Mouse (Mus musculus): Measurements from ENCODE around the gene Gm4969.

Gm4969 gene

GRCm38 (mm10) chr7:19093537-19094385, 24.4 kb downstream of the Gm4969 start:
- peak; percentile 80 to 86 for DNase-seq (ENCODE audit: low spot score in 2 of 2)

GRCm38 (mm10) chr7:19093174-19093521, 25.0 kb downstream of the Gm4969 start:
- DNase-seq (ENCODE audit: low spot score in 2 of 2): peak; percentile 80 to 84

GRCm38 (mm10) chr7:19092381-19093173, 25.6 kb downstream of the Gm4969 start:
- DNase-seq (ENCODE audit: low spot score in 2 of 2): no peak

- no peak for DNase-seq (ENCODE audit: low spot score in 2 of 2)
These were observed 26.3 kb downstream of the Gm4969 start for GRCm38 (mm10) chr7:19091913-19092312.

- peak; percentile 57 to 70 for DNase-seq (ENCODE audit: low spot score in 2 of 2)
These were observed 29.4 kb downstream of the Gm4969 start for GRCm38 (mm10) chr7:19088813-19089212.

GRCm38 (mm10) chr7:19086760-19087159, 31.4 kb downstream of the Gm4969 start:
- no peak for DNase-seq (ENCODE audit: low spot score in 2 of 2)

GRCm38 (mm10) chr7:19086042-19086441, 32.1 kb downstream of the Gm4969 start:
- peak; percentile 73 to 75 for DNase-seq (ENCODE audit: low spot score in 2 of 2)

- no peak for DNase-seq (ENCODE audit: low spot score in 2 of 2)
These were observed 32.7 kb downstream of the Gm4969 start for GRCm38 (mm10) chr7:19085495-19085894.

GRCm38 (mm10) chr7:19084921-19085473, 33.2 kb downstream of the Gm4969 start:
- no peak for DNase-seq (ENCODE audit: low spot score in 2 of 2)

- peak; percentile 81 to 85 for DNase-seq (ENCODE audit: low spot score in 2 of 2)
These were observed 33.8 kb downstream of the Gm4969 start for GRCm38 (mm10) chr7:19084277-19084771.

- DNase-seq (ENCODE audit: low spot score in 2 of 2): no peak
These were observed 34.5 kb downstream of the Gm4969 start, which contains the start of gene Dmpk for GRCm38 (mm10) chr7:19083701-19084100. Gene Dmpk (plus strand): TSS chr7:19083849.

- DNase-seq (ENCODE audit: low spot score in 2 of 2): no peak
These were observed 35.1 kb downstream of the Gm4969 start for GRCm38 (mm10) chr7:19083096-19083495.

GRCm38 (mm10) chr7:19082171-19082570, 36.0 kb downstream of the Gm4969 start:
- no peak for DNase-seq (ENCODE audit: low spot score in 2 of 2)

- DNase-seq (ENCODE audit: low spot score in 2 of 2): no peak
These were observed 37.7 kb downstream of the Gm4969 start for GRCm38 (mm10) chr7:19080451-19080950.

- DNase-seq (ENCODE audit: low spot score in 2 of 2): no peak
These were observed 39.4 kb downstream of the Gm4969 start for GRCm38 (mm10) chr7:19078732-19079131.

GRCm38 (mm10) chr7:19077761-19078160, 40.4 kb downstream of the Gm4969 start:
- peak; percentile 91 to 92 for DNase-seq (ENCODE audit: low spot score in 2 of 2)

- no peak for DNase-seq (ENCODE audit: low spot score in 2 of 2)
These were observed 41.6 kb downstream of the Gm4969 start for GRCm38 (mm10) chr7:19076586-19076991.

GRCm38 (mm10) chr7:19075723-19076585, 42.2 kb downstream of the Gm4969 start, which contains the start of gene Dmwd:
Gene Dmwd (plus strand): TSS chr7:19076227.
- peak; percentile 81 to 86 for DNase-seq (ENCODE audit: low spot score in 2 of 2)

GRCm38 (mm10) chr7:19075231-19075630, 42.9 kb downstream of the Gm4969 start:
- DNase-seq (ENCODE audit: low spot score in 2 of 2): no peak

GRCm38 (mm10) chr7:19074494-19074893, 43.7 kb downstream of the Gm4969 start:
- no peak for DNase-seq (ENCODE audit: low spot score in 2 of 2)

- DNase-seq (ENCODE audit: low spot score in 2 of 2): no peak
These were observed 44.7 kb downstream of the Gm4969 start for GRCm38 (mm10) chr7:19073504-19073903.

Data from spleen, postnatal 36 days (tissue).